Mouse (Mus musculus) megakaryocyte-erythroid progenitor cell, adult 5-6 weeks (primary cell): ENCODE measurements around the gene Scamp1. TPM values are rescaled to one million over a fixed set of nuclear protein-coding genes. Genes with fewer than 3 reads are reported as not detected.
"Not testable (repeated sequence)": the region's sequence is repeated elsewhere in the genome, so short reads cannot be mapped to it uniquely, and the experiment has no call there.

ENCODE experiments used
- ATAC-seq: replicated peaks from 2 replicates; pipeline ENCODE4 v1.8.0; 2016; ENCODE audit warnings: mild to moderate bottlenecking, inconsistent platforms; ENCODE audit not compliant: severe bottlenecking, poor library complexity, low FRiP score, low TSS enrichment
- total RNA-seq, 2 experiments: library from RNA; stranded (forward) in 1 of 2; stranded (reverse) in 1 of 2; fragments of 200-1000, 215-1000 nt in 1 of 2; fragments of >200 nt in 1 of 2; fragmentation: Nextera tagmentation in 1 of 2; gene quantifications; 2 replicates each; pipeline ENCODE4 v1.2.3; 2014 to 2017

Scamp1 gene
- total RNA-seq (2014; fragmentation: Nextera tagmentation), result 9.5 and 12.4 TPM in 2 replicates
- total RNA-seq (2017), result 12.6 and 24.4 TPM in 2 replicates

GRCm38 (mm10) chr13:94285281-94285871, at the start of gene Scamp1:
Scamp1 (minus strand) TSS chr13:94285857.
- peak; percentile 79 for ATAC-seq

DNA sequence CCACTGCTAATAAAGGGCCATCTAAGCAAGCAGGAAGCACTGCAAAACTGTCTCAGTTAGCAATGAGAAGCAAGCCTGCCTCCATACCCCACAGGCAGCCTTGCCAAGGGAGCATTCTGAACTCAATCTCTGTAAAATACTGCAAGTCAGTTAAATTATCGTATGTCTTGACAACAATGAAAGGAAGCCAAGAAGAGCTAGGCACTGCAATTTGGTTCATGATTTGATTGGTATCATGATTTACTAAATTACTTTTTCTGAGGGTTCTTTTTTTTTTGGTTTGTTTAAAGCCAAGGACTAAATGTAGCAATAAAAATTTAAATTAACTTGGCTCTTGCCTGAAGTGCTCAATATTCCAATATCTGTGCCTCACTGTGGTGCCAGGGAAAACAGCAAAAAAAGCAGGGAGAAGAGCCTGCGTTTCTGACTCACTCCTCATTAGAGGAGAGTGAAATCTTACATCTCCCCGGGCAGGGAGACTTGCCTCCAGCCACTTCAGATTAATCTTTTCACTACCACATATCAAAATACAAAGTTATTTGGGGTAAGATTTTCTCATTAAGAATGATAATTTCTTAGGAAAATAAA, 44.8 kb upstream of the Scamp1 start:
- no peak for ATAC-seq

GRCm38 (mm10) chr13:94329005-94329404, 43.3 kb upstream of the Scamp1 start:
- ATAC-seq, result not testable (repeated sequence)

GRCm38 (mm10) chr13:94328063-94328462, 42.4 kb upstream of the Scamp1 start:
- ATAC-seq, result peak; percentile 74

GRCm38 (mm10) chr13:94322475-94322874, 36.8 kb upstream of the Scamp1 start:
- no peak for ATAC-seq

- no peak for ATAC-seq
Measured at GRCm38 (mm10) chr13:94321094-94321792, 35.6 kb upstream of the Scamp1 start.

- ATAC-seq, result no peak
Measured at GRCm38 (mm10) chr13:94316975-94317511, 31.4 kb upstream of the Scamp1 start.

- not testable (repeated sequence) for ATAC-seq
Measured at GRCm38 (mm10) chr13:94312812-94313211, 27.2 kb upstream of the Scamp1 start.

DNA sequence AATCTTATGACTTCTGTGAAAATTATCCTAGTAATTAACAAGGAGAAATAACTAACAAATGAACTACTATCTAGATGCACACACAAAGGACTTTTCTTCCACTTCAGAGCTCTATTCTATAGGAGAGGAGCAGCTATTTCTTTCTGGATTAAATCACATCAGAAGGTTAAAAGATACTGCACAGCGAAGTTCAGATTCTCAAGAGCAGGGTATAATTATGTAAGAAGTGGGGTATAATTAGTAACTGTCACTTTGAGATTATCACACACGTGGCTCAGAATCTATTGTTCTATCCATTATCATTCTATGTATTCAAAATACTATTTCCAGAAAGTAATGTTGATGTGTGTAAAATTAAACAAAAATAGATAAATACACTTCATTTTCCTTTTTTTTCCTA, 22.6 kb upstream of the Scamp1 start:
- ATAC-seq, result no peak

DNA sequence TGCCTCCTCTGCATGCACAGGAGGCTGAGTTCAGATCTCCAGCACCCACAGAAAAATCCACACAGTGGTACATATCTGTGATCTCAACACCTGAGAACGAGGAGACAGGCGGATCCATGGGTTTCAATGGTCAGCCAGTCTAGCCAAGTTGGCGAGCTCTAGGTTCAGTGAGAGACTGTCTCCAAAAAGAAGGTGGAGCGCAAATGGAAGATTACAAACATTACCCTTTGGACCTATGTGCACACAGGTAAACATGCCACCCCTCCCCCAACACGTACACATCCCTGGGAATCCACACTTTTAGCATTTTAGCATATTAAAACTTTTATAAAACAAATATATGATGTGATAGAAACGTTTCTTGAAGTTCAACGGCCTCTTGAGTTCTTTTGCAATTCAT, 21.9 kb upstream of the Scamp1 start:
- ATAC-seq, result no peak

- ATAC-seq, result no peak
Measured at GRCm38 (mm10) chr13:94306968-94307289, 21.3 kb upstream of the Scamp1 start.

DNA sequence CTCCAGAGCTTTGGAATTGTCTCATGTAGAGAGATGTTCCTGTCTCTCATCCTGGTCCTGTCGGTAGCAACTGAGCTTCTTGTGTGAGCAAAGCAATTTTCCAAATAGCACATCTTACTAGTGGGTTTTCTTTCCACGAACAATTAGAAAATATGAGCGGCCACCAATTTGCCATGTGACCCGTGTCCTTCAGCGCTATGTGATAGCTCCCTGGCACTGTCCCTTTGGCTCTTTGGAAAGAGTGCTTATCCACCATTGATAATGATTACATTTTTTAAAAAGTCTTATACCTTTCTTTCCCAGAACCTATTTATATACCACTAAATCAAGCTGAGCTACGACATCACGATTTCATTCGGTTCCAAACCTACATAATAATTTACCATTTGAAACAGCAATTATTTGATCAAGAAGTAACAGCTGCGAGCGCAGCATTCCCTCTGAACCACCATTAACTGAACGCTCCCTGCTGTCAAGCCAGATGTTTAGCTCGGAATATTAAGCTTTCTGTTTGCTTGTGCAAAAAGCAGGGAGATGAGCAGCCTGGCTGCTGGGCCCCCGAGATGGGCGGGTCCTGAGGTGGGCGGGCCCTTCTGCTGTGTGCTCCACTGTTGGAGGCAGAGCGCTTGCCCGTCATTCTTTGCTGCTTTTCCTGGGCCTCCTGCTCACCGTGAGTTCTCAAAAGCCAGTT, 20.8 kb upstream of the Scamp1 start:
- peak; percentile 99 for ATAC-seq

- ATAC-seq, result no peak
Measured at GRCm38 (mm10) chr13:94300946-94301538, 15.4 kb upstream of the Scamp1 start.

GRCm38 (mm10) chr13:94300232-94300631, 14.6 kb upstream of the Scamp1 start:
- peak; percentile 79 for ATAC-seq

DNA sequence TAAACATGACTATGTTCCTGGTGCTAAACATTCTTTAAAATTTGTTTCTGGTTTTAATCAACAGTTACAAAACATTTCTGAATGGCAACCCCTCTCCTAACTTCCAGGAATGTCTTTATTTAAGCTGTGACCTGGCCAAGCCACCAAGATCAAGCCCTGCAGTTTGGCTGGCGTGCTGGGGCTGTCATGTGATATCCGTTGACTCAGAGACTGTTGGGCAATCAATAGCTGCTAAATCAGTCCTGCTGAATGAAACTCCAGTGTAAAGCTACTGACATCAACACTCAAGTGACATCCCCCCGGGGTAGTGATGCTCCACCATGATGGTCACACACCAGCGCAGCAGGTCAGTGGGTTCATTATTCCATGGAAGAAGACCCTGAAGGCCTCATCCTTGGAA, 12.7 kb upstream of the Scamp1 start:
- ATAC-seq, result no peak

- no peak for ATAC-seq
Measured at GRCm38 (mm10) chr13:94296371-94296770, 10.7 kb upstream of the Scamp1 start.

DNA sequence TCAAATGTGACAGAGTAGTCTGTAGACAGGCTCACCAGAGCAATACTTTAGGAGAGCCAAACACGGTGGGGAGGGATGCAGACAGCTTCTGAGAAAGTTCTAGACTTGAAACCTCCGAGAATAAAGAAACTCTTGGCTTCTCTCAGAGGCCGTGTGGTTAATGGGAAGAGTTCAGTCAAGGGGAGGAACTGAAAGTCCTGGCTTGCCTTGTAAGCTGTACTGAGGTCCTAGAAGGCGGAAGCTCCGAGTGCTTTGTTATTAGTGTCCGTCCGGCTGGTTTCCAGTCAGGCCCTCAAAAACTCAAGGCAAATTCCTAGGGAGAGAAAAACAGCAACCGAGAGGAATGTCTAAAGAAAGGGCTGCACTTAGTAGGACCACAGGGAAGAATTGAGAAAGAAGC, 10.3 kb upstream of the Scamp1 start:
- ATAC-seq, result no peak

DNA sequence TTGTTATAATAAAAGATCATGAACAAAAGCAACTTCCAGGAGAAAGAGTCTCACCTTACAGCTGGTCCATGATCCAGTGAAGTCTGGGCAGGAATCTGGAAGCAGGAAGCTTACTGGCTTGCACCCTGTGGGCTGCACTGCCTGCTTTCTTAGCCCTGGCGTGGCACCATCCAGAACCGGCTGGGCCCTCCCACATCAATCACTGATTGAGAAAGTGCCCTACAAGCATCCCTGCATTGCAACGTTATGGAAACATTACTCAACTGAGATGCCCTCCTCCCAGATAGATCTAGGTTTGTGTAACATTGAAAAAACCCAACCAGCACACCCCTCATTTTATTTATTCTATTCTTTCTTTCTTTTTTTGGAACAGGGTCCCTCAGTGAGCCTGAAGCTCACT, 9.2 kb upstream of the Scamp1 start:
- no peak for ATAC-seq

GRCm38 (mm10) chr13:94293911-94294310, 8.3 kb upstream of the Scamp1 start:
- no peak for ATAC-seq

DNA sequence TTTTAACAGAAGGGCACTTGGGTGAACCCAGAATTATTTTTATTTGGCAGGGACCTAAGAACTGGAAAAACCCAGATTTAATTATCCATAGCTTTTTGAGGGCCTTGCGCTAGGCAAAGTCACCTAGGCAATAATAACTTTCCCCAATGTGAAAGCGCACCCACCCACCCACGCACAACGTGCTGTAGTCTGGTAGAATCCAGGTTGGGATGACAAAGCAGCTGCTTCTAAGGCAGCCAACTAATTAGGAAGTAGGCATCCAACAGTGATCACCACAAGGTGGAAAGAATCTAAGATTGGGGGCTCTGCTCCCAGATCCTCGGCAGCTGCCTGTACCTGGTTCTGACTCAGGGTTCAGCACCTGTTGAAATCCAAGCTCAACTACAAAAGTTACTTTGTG, 538 bp upstream of the Scamp1 start:
- no peak for ATAC-seq
